Mouse (Mus musculus) ovary, postnatal 10 days (tissue): Measurements from ENCODE around the gene Vwa5b1.
A peak's percentile ranks its signal among the peaks of the same experiment; 100 is the strongest.

ENCODE experiments used
- DNase-seq: peaks from one replicate; pipeline ENCODE4 v3.0.0; 2022; ENCODE audit warnings: low spot score

Gene Vwa5b1

DNA sequence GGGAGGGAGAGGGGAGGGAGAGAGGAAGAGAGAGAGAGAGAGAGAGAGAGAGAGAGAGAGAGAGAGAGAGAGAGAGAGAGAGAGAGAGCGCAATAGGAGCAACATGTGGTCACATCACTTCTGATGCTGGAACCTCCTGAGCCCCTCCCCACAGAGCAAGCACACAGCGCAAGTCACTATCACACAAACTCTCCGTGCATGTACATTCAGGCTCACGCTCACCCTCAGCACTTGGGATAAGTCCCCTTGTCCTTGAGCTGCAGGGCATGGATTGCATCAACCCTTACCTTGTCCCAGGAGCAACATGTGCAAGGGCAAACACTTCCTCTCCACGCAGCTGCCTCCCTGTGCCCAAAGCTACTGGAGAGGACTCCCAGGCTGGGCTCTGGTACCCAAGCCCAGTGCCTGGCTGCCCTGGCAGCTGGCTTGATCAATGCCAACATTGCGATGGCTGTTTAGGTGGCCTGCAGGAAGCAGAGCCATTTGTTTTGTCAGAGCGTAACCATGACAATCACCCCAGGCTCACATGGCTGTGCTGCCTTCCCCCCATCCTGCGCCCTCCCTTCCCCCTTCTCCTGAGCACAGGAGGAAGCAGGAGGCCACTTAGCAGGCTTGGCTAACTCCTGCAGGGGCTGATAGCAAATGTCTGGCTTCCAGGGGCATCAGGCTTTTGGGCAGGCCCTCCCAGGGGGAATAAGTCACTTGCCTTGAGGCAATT lies at the start of gene Vwa5b1:
Gene Vwa5b1 (minus strand): TSS at position 457 of the 718 bp plus-strand sequence.
- DNase-seq, result no peak

DNA sequence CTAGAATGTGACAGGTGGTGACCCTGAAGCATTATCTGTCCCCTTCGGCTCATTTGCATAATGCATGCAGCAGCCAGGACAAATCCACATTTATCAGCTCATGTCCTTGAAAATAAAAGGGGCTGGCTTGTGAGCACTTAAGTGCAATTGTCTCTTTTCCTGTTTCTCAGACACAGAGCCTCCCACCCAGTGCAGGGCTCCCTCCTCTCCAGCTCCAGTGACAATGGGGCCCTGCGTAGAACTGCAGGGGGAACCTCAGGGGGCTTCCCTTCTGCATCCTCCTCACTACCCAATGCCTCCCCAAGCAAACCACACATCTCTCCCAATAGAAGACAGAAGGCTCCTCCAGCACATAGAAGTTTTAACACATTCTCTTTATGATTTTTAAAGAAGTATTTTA lies 47.1 kb upstream of the Vwa5b1 start:
- DNase-seq, result no peak

DNA sequence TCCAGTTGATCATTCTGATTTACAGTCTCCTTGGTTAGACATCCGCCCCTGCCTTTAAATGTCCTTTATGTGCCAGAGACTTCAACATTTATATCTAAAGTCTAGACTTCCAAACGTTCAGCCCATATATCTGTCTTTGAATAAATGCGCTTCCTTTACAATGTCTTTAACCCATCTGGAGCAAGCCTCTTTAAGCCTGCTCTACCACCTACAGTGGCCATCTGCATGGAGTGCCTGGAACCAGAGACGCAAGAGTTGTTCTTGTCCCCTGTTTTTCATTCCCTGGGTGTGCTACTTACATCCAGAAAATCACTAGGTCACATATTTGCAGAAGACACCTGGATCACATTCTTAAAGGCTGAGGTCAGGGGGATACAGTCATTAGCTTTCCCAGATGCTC lies 44.4 kb upstream of the Vwa5b1 start:
- no peak for DNase-seq

DNA sequence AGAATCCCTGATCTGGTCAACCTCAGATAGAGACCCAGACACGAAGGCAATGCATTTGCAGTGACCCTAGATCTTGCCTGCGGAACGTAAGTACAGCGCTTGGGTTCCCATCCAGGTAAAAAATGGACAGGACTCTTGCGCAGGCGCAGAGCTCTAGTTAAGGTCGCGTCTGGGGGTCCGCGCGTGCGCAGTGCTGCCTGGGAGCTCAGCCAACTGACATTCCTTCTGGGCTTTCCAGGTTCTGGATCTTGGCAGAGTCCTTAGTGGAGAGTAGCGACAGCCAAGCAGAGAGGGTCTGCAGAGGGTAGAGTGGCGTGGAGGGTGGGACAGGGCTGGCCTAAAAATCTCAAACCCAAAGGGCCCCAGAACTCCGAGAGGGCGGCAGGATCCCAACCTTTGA lies 41.9 kb upstream of the Vwa5b1 start:
- DNase-seq, result no peak

DNA sequence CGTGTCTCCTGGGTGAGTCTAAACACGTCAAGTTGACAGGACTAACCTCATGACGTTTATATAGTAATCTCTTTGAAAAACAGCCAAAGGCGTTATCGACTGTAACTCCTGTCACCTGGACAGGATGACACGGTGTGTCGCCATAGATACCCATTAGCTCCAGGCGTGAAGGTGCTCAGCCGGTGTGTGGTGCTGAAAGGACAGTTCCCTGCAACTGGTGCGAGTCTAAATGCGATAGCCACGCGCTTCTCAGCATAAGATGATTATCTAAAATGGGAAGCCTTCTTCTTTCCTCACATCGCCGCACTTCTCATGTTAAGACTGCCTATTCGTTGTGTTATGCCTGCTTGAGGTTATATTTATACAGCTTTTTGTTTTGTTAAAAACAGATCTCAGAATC lies 40.8 kb upstream of the Vwa5b1 start:
- DNase-seq, result no peak

DNA sequence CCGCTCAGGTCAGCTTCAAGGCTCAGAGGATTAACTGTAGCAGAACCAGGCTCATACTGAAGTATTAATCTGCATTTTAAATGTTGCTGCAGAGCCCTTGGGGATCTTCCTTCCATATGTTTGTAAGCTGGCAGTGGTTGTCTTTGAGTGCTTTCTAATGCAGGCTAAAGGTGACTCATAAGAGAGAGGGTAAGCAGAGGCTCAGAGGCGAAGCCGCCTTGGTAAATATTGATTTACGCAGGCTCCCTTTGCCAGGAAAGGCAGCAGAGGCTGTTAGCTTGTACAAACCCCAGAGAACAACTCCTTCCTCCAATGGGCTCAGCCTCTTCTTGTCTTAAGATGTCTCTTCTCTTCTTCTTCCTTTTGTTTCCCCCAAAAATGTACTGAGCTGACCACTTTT lies 36.5 kb upstream of the Vwa5b1 start:
- DNase-seq, result no peak

DNA sequence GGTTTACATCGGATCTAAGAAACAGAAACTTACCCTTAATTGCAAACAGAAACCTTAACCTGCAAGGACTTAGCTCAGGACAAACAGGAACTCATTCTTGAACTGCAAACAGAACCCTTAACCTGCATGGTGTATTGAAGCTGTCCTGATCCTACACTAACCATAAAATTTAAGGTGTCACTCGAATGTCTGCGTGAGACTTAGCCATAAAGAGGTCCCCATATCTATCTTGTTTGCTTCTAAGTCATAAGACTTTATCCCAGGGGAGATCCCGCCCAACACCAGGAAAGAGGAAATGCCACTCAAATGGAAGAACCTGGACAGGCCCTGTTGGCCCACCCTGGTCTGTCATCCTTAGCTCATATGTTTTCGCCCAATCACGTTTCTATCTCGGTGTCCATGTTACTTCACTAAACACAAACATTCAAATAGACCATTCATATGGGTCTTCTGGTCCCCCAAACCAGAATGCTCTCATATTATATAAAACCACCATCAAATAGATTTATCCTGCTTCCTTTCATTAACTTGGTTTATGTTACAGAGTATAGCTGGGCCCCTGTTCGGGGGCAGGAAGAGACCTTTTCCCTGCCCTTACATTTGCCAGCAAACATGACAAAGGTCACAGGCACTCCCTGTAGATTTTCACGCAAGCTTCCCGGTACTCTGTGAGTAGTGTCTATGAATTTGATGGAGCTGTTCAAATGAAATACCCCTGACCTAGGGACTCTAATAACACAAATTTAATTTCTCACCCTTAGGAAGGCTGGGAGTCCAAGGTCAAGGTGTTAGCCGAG lies 34.6 kb upstream of the Vwa5b1 start:
- no peak for DNase-seq

DNA sequence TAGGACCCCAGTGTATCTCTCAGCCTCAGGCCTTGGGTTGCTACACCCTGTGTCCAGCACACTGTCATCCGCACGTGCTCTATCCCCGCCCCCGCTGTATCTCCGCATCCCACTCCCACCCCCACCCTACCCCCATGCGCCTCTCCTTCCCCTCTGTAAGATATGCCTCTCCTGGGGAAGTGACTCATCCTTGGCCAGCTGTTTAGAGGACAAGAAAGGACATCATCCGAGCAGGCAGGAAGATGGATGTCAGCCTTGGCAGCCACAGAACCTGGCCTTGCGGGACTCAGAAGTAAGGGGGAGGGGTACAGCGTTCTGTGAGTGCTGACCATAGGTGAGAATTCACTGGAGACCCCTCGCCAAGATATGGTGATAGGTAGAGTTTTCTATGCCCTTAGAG lies 30.8 kb upstream of the Vwa5b1 start:
- DNase-seq, result no peak

DNA sequence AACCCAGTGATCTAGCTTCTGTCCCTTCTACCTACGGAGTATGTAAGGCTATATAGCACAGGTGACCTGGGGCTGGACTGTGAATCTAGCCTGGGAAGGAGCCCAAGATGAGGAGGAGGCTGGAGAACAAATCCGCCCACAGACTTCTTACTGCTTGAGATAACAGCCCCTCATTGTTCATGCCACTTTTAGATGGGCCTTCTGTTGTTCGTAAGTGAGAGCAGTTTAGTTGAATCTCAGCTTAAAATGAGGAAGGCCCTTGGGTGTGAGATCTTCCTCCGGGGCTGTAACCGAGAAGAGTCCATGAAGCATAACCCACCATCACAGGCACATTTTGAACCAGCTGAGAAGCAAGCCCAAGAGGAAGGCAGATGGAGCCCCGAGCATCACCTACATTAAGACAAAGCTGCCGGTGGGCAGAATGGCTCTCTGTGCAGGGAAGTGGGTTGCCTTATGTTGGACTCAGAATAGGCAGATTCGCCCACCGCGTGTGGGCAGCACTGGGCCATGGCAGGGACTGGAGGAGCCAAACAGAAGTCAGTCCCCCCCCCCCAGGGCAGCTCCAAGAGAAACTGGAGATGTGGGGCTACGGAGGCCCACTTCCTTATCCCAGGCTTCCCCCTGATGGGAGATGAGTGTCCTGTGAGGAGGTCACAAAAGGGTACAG lies 24.4 kb upstream of the Vwa5b1 start:
- no peak for DNase-seq

DNA sequence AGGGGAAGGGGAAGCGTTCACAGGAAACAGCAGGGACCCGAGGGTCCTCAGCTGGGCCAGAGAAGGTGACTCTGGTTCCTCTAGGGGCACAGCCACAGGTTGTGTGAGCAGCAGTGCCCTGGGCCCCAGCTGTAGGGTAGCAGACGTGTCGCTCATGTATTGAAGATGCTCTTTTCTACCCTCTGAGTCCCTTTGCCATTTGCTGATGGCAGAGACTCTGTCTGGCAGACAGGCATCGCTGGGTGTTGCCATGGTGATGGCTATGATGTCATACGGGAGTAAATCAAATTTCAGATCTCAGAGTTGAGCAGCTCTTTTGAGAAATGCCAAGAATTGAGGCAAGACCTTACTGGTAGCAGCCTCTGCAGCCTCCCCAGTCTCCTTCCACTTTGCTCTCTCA lies 17.4 kb upstream of the Vwa5b1 start:
- DNase-seq, result no peak

DNA sequence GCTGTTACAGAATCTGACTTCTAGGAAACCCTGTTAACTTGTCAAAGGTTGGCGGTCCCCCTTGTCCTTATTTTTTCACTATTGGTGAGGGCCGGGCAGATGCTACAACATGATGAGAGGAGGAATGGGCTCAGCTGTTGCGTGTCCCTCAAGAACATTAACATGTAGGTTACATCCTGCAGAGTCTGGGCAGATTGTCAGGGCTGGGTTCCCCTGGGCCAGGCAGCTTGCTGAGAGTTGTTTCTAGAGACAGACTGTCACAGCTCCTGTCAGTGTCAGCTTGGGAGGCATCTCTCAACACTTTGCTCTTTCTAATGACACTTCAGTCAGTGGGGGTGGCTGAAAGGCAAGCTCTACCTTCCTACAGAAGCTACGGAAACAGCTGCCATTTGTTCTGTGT lies 16.2 kb upstream of the Vwa5b1 start:
- no peak for DNase-seq

DNA sequence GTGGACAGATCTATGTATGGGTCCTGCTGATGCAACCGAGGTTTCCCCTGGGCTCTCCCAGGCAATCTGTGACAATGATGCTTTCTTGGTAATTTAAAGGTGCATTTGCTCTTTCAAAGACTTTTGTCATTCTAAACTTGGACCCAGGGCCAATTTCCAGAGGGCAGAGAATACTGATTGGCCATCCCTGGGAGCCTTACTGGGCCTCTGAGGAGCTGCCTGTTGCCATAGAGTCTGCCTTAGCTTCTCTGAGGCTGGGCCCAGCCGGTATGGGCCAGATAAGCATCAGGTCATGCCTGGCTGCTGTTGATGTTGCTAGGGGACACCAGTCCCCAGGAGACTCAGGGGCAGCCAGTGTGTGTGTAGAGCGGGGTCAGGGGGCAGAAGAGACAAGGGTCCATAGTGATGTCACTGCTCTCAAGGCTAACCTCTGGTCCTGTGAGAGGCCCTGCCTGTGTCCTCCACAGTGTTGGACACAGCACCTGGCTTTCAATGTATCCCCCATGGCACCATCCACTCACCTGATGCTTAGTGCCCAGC lies 12.5 kb upstream of the Vwa5b1 start:
- no peak for DNase-seq

DNA sequence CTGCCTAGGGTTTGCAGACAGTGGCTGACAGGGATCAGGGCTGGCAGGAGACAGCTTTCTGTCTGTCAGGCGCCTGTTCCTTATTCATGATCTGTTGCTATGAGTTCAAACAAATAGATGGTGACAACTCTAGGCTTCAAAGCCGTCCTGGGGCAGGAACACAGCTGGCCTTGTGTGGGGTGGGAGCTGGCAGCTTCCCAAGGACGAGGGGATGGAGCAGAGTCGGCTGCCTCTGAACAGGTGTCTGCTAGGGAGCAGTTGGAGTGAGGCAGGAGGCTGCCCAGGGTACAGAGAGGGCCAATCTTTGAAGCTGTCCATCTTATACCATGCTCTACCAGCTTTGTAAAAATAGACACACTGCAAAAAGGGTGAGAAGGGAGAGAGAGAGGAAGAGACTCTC lies 6.6 kb upstream of the Vwa5b1 start:
- no peak for DNase-seq

DNA sequence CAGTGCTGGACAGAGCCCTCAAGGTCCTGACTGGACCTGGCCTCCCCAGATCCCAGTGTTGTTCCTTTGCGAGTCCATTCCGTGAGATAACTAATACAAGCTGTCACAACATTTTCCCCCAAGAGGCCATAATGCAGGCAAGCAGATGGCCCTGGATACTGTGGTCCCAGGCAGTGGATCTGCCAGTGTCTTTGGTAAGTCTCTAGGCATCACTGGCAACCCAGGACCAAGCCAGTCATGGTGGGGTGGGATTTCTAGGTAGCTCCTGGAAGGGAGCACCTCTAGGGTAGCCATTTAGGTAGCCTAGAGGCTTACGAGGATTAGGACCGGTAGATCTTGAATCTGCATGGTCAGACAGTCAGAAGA lies 445 bp upstream of the Vwa5b1 start:
- no peak for DNase-seq

DNA sequence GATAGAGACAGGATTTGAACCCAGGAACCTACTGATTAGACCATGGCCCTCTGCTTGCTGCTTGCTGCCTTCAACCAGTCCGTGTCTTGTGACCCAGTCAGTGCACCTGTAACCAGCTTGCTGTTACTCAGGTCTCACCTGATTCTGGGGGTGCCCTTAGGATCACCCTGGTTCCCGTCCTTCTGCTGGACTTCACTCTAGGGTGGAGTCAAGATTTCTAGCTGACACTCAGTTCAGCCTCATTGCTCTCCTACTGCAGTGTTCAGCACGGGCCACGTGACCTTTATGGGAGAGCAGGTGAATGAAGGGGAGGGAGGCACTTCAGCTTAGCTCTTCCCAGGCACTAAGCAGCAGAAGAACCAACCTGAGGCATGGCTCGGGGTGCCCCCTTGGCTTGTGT lies 7.4 kb downstream of the Vwa5b1 start:
- DNase-seq, result no peak

DNA sequence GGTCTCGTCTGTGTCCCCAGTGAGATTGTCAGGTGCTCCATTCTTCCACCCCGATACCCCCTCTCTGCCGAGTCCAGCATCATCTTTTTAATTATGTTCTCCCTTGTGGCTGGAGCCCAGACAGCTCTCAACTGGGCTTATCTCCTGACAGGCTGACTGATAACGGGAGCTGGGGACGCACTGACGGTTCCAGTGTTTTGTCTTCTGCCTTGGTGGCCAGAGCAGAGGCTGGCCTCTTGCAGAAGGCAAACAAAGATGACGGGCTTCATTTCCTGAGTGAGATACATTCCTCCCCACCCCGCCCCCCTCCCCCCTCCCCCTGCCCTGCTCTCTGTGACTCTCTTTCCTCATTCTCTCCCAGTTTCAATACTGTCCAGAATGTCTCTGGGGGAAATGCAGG lies 21.2 kb downstream of the Vwa5b1 start:
- no peak for DNase-seq

DNA sequence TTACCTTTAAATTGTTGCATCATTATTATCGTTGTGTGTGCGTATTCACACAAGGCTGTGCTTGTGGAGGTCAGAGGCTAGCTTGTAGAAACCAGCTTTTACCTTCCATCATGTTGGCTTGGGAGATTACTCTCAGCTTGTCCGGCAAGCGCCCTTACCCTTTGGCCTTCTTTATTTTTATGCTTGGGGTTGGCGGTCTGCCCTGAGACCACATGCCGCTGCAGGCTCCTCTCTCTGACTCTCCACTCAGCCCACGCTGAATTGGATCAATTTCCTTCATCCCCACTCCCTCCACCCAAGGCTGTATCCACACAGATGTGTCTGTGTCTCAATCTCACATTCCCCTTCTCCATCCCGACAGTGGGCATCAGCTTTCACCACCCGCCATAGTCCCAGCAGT lies 33.8 kb downstream of the Vwa5b1 start:
- no peak for DNase-seq

DNA sequence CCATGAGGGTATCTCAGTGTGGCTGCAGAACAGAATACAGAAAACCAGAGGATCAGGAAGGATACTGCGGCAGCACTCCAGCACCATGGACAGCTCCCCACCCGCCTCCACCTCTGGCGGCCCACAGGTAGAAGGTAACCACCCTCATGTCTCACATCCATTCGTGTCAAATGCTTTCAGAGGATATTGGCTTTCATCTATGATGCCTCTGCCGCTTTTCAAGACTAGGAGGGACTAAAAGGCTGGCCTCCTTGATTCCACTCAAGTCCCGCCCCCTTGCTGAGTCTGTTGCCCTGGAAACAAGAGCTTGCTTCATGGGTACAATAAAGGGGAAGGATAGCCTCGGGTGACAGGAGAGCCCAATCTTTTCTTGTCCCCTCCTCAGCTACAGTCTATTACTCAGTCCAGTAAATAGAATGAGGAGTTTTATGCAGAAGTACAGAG lies 37.8 kb downstream of the Vwa5b1 start:
- DNase-seq, result peak; percentile 3

DNA sequence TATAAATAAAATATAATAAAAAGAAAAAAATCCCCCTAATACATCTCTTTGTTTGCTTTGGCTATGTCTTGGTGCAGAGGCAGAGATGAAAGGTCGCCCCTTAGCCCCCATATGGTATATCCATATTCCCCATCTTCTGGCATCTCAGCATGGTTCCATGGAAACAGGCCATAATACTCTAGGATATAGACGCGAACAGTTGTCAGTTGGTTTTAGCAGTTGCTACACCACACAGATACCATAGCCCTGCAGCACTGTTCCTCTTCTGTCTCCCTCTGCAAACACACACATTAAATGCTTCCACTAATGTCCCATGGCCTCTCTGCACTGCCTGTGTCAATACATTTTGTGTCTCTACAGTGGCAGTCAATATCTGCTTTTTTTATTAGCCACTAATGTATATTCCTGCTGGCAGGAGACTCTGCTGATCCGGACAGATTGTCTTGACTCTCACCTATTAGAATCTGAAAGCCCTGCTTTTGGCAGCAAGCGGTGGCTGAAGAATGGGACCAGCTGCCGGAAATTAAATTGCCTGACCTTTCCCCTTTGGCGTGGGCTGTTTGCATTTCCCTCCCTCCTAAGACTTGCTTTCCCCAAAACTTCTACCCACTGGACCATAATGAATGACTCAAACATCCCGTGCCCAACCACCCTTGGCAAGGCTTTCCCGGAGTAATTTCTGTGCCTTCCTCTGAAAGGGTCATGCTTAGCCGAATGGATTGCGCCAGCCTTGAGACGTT lies 39.1 kb downstream of the Vwa5b1 start:
- DNase-seq, result no peak

DNA sequence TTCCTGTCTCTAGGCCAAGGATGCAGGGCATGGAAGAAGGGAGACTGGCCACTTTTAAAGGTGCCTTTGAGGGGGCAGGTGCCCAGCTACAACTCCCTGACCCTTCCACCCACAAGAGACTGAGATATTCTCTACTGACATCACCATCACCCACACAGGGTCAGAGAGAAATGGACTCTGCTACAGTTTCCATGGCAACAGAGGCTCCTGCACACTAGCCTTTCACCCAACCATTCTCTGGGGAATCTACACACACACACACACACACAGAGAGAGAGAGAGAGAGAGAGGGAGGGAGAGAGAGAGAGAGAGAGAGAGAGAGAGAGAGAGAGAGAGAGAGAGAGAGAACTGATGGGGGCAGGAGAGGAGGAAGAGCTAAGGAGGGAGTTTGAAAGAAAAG lies 50.7 kb downstream of the Vwa5b1 start:
- no peak for DNase-seq

DNA sequence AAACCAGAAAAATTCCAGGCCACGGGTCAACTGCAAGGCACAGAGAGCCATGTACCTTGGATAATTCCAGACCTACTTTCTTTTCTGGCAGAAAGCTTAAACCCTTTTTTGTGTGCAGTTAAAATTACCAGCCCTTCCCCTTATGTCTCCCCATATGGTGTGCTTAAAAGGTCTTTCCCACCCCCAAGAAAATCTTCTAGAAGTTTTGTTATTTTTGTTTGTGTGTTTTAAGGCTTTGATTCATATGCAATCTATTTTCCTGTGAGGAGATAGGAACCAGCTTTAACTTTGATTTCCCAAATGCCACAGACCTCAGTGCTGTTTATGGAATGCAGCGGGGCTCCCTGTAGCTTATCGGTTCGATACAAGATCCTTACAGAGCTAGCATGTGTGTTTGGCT lies 53.2 kb downstream of the Vwa5b1 start:
- no peak for DNase-seq

DNA sequence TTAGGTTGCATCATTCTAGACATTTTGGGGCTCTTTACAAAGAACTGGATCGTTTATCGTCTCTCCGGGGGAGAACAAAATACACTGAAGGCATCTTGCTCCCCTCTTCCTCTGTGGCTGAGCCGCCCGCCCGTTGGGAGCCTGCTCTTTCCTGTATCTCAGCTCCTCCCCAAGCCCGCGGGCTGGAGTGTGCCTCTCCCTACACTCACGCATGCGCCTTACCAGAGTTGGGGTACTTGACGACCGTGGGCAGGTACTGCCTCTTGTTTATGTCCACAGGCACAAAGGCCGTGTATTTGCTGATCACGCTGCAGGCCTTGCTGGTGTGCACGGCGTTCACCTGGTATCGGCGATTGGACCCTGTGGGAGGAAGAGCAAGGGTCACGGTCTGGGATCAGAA lies 57.3 kb downstream of the Vwa5b1 start:
- no peak for DNase-seq
